Mouse (Mus musculus) bone marrow, adult 2 months (tissue): ENCODE results near the gene Myh4. TPM values are rescaled to one million over a fixed set of nuclear protein-coding genes. Genes with fewer than 3 reads are reported as not detected.

Experiments
- H3K27ac ChIP-seq: fragments of 200-500 bp; 2 replicates; pipeline ENCODE4 v1.5.1; 2012; ENCODE audit warnings: low read depth, mild to moderate bottlenecking, control low read depth, inconsistent platforms, low read length; ENCODE audit not compliant: control insufficient read depth, poor library complexity, insufficient read depth
- H3K4me1 ChIP-seq: fragments of 200-500 bp; 2 replicates; pipeline ENCODE4 v1.6.1; 2011; ENCODE audit warnings: low read length; ENCODE audit not compliant: control insufficient read depth, insufficient read depth
- H3K4me3 ChIP-seq: fragments of 200-500 bp; replicated peaks from 2 replicates; pipeline ENCODE3; 2011; ENCODE audit warnings: mild to moderate bottlenecking, low read depth, low read length, control low read depth; ENCODE audit not compliant: control insufficient read depth
- CTCF ChIP-seq: fragments of 200-500 bp; IDR thresholded peaks from 2 replicates; pipeline ENCODE4 v1.5.1; 2011; ENCODE audit warnings: low read length, control low read depth; ENCODE audit not compliant: control insufficient read depth, insufficient read depth
- POLR2A ChIP-seq: fragments of 200-500 bp; IDR thresholded peaks from 2 replicates; pipeline ENCODE4 v1.6.1; 2011; ENCODE audit warnings: low read depth, mild to moderate bottlenecking, control low read depth, low read length, borderline replicate concordance; ENCODE audit not compliant: control insufficient read depth
- WGBS: fragments of 180-500 bp; shearing (Covaris S2); methylation state at CpG from one replicate; pipeline ENCODE4 v1.1.7; 2018; 5-methylcytosine and 5-hydroxymethylcytosine counted together
- polyA plus RNA-seq: library from polyadenylated mRNA; stranded (reverse); fragments of >200 nt; gene quantifications from 2 replicates; pipeline ENCODE4 v1.2.4, GENCODE M21; 2011; ENCODE audit warnings: low replicate concordance; ENCODE audit not compliant: missing spikeins, insufficient read depth, insufficient read length

Gene Myh4
- polyA plus RNA-seq, 1 experiment: 4.4 TPM

DNA sequence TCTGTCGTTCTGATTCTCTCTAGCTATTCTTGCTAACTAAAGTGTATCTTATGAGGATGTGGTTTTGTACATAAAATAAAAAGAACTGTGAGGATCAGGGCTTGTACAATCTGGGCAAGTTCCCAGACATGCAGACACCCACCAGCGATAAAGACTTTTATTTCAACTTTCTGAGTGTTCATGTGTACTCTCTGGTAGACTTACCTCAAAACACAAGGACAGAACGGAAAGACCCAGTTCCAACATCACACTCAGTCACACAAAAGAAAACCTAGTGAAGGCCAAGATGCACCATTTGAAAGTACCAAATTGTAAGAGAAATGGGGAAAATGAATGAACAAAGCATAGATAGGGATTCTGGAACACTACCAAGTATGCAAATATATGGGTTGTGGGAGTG lies 9.1 kb upstream of the Myh4 start:
- no peak overlapping the region for H3K4me3 ChIP-seq
- no peaks in the 10 kb centered on the region for H3K4me1 ChIP-seq
- TF ChIP-seq POLR2A (no peak), CTCF (no peak)
- 78% methylated on average over 3 of the region's 3 CpGs for WGBS
- no peak overlapping the region for H3K27ac ChIP-seq

DNA sequence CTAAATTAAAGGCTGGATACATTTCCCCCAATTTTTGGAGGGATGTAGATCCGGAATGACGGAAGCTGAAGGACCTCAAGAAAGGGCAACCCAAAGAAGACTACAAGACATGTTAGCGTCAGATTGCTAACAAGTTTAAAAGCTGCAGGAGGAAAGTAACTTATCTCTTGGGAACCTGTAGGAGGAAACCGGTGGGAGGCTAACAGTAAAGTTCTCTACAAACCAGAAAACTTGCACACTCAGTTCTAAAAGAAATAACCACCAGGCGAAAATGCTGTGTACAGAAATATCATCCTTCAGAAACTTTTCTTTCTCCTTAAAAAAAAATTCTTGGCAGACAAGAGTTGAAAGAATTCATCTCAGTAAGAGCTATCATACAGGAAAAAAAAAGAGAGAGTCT lies 8.7 kb upstream of the Myh4 start:
- no peak overlapping the region for H3K27ac ChIP-seq
- H3K4me3 ChIP-seq: no peak overlapping the region
- no peak for TF ChIP-seq CTCF
- no peak for TF ChIP-seq POLR2A
- WGBS: 79% methylated on average over 5 of the region's 5 CpGs
- H3K4me1 ChIP-seq: no peaks in the 10 kb centered on the region

DNA sequence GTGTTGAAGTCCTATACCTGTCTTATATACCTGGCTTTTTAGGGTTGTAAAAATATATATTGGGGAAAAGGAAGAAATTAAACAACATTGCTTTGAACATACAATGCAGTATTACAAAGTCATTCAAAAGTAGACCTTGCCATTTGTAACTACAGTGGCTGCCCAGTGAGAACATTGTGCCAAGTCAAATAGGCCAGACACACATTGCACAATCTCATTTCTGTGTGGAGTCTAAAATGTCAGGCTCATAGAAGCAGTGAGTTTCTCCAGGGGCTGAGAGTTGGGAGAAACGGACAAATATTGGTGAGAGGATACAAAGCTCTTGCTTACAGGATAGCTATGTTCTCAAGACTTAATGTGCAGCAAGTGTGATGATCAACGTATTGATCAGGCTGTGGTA lies 7.9 kb upstream of the Myh4 start:
- H3K4me3 ChIP-seq: no peak overlapping the region
- TF ChIP-seq CTCF (no peak), POLR2A (no peak)
- H3K4me1 ChIP-seq: no peaks in the 10 kb centered on the region
- WGBS: 69% methylated on average over 2 of the region's 2 CpGs
- no peak overlapping the region for H3K27ac ChIP-seq

DNA sequence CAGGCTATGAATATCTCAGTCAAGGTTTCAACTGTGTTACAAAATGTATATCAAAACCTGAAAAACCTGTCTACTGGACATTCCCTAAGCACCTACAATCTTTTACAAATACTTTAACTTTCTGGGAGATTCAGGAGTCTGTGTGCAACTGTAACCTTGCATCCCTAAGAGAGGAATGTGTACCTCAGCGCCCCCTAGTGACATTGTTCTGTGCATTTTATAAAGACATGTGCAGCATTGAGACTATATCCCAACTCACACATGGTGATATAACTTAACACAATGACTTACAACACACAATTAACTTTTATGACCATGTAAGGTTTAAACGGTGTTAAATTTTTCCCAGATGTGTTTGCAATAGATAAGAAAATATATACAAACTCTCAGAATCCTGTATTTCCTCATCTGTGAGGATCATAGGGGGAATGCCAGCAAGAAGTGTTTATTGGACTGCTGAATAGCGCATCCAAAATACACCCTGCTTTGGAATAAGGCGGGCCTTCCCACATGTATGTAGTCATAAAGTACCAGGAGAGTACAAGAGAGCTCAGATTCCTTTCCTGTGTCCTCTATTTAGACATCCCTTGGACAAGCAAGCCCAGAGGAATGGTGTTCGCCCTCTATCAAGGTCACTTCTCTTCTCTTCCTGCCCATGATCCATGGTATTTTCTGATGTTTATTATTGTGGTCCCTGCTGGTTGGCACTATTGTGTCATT lies 2.0 kb upstream of the Myh4 start:
- no peak for TF ChIP-seq POLR2A
- no peak for TF ChIP-seq CTCF
- 60% methylated on average over 5 of the region's 5 CpGs for whole genome bisulfite sequencing
- Histone ChIP-seq H3K4me3 (no peak overlapping the region), H3K4me1 (no peaks in the 10 kb centered on the region), H3K27ac (no peak overlapping the region)

DNA sequence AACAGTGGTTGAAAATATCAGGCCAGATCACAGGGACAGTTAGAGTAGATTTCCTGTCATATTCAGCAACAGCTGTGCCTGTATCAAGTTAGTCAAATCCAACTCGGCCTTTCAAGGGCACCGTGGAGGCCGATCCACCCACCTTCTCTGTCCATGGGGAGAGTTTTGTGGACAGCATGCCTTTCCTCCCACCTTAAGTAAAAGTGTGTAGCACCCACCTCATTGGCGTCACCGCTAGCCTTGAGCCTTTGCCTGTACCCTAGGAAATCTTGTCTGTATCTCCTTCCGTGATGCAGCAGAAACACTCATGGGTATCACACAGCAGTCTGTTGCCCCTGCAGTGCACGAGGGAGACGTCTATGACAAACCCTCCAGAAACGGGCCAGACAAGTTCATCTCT lies 1.0 kb upstream of the Myh4 start:
- H3K27ac ChIP-seq: no peak overlapping the region
- 74% methylated on average over 9 of the region's 9 CpGs for WGBS
- no peaks in the 10 kb centered on the region for H3K4me1 ChIP-seq
- TF ChIP-seq CTCF: no peak
- no peak for TF ChIP-seq POLR2A
- H3K4me3 ChIP-seq: no peak overlapping the region

DNA sequence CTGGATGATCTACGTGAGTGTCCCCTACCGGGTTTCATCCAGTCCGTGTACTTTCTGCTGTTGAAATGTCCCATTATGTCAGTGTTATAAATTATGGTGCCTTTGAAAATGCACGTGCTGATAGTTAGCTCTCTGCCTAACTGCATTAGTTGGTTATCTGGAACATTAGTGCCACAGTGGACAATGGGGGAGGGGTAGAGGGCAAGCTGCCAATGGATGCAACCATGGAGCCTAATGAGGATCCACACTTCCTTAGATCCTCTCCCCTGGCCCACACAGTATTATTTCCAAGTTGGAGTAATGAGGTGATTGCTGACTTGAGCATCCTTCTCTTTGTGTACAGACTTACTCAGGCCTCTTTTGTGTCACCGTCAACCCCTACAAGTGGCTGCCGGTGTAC lies 3.2 kb downstream of the Myh4 start:
- no peak for TF ChIP-seq CTCF
- no peak for TF ChIP-seq POLR2A
- Histone ChIP-seq H3K27ac (no peak overlapping the region), H3K4me3 (no peak overlapping the region), H3K4me1 (no peaks in the 10 kb centered on the region)
- 84% methylated on average over 6 of the region's 6 CpGs for WGBS

DNA sequence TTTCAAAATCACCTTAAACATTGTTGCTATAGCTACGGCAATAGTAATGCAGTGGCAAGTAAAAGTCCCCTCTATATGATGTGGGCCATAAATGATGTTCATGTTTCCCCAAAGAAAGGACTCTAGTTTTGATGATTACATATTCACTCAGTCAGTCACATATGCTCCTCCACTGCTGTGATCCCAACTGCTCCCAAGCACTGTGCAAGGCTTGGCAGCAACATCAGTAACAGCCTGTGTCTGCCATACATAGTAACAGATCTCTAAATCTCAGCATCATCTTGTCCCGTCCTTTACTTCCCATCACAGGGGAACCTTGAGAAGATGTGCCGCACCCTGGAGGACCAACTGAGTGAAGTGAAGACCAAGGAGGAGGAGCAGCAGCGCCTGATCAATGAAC lies 15.9 kb downstream of the Myh4 start:
- Histone ChIP-seq H3K4me3 (no peak overlapping the region), H3K27ac (no peak overlapping the region), H3K4me1 (no peaks in the 10 kb centered on the region)
- 81% methylated on average over 4 of the region's 4 CpGs for WGBS
- no peak for TF ChIP-seq POLR2A
- no peak for TF ChIP-seq CTCF

DNA sequence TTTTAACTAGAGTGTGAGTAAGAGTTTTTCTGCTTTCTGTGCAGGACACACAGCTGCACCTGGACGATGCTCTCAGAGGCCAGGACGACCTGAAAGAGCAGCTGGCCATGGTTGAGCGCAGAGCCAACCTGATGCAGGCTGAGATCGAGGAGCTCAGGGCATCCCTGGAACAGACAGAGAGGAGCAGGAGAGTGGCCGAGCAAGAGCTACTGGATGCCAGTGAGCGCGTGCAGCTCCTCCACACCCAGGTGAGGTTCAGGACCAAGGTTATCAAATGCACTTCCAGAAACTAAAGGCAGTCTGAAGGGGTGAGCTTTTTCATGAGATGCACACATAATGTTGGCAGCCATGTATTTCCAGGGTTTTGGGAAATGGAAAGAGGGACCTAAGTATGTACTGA lies 19.2 kb downstream of the Myh4 start:
- no peak overlapping the region for H3K4me3 ChIP-seq
- no peak overlapping the region for H3K27ac ChIP-seq
- no peaks in the 10 kb centered on the region for H3K4me1 ChIP-seq
- 76% methylated on average over 7 of the region's 7 CpGs for WGBS
- TF ChIP-seq CTCF (no peak), POLR2A (no peak)

DNA sequence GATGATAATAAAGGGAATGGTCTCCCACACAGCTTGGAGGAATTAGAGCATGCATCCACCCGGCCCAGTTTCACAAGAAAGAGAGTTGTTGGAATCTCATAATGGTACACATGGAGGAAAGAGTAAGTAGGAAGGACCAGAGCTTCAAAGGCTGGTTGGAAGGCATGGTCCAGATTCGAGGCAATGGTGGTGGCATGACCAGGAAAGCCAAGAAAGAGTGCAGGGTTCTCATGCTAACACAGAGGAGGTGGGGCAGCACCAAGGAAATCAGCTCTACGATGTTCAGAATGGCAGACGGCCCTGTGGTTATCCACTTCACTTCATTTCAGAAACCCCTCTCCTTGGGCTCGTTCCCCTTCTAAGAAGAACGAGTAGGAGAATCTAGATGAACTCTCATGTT lies 23.1 kb downstream of the Myh4 start:
- Histone ChIP-seq H3K27ac (no peak overlapping the region), H3K4me1 (no peaks in the 10 kb centered on the region), H3K4me3 (no peak overlapping the region)
- TF ChIP-seq POLR2A: no peak
- TF ChIP-seq CTCF: no peak
- WGBS: 65% methylated on average over 6 of the region's 6 CpGs
